Mouse (Mus musculus) heart, embryonic 11.5 days (tissue): ENCODE results near the gene Ugt1a6b. TPM values are rescaled to one million over a fixed set of nuclear protein-coding genes. Genes with fewer than 3 reads are reported as not detected.
"Not testable (repeated sequence)": the region's sequence is repeated elsewhere in the genome, so short reads cannot be mapped to it uniquely, and the experiment has no call there.

Experiments used
- ATAC-seq: fragments of 200-750 bp; cut with Nextera tagmentation; replicated peaks from 2 replicates; pipeline ENCODE4 v1.8.0; 2017; ENCODE audit warnings: moderate library complexity; ENCODE audit not compliant: insufficient number of reproducible peaks, low FRiP score, low TSS enrichment
- H3K27ac ChIP-seq: fragments of 300-500 bp; sonication (generic); 2 replicates; pipeline ENCODE4 v1.5.1; 2014; ENCODE audit warnings: mild to moderate bottlenecking, low read depth, low read length
- H3K27me3 ChIP-seq: fragments of 300-500 bp; sonication (generic); 2 replicates; pipeline ENCODE4 v1.6.1; 2014; ENCODE audit warnings: mild to moderate bottlenecking, low read length, mixed read lengths; ENCODE audit not compliant: control insufficient read depth, insufficient read depth
- H3K36me3 ChIP-seq: fragments of 300-500 bp; sonication (generic); 2 replicates; pipeline ENCODE4 v1.6.1; 2014; ENCODE audit warnings: mild to moderate bottlenecking, low read length, moderate library complexity, mixed read lengths; ENCODE audit not compliant: control insufficient read depth, insufficient read depth
- H3K4me1 ChIP-seq: fragments of 300-500 bp; sonication (generic); 2 replicates; pipeline ENCODE4 v1.6.1; 2014; ENCODE audit warnings: low read length; ENCODE audit not compliant: control insufficient read depth, insufficient read depth
- H3K4me2 ChIP-seq: fragments of 300-500 bp; sonication (generic); 2 replicates; pipeline ENCODE4 v1.6.1; 2014; ENCODE audit warnings: mild to moderate bottlenecking, moderate library complexity
- H3K4me3 ChIP-seq: fragments of 300-500 bp; sonication (generic); 2 replicates; pipeline ENCODE4 v1.5.1; 2014; ENCODE audit warnings: low read depth, low read length
- H3K9ac ChIP-seq: fragments of 300-500 bp; sonication (generic); 2 replicates; pipeline ENCODE4 v1.6.1; 2014; ENCODE audit warnings: mild to moderate bottlenecking, low read depth, low read length, moderate library complexity
- H3K9me3 ChIP-seq: fragments of 300-500 bp; sonication (generic); replicated peaks from 2 replicates; pipeline ENCODE4 v1.6.1; 2016; ENCODE audit warnings: low read length; ENCODE audit not compliant: control insufficient read depth
- WGBS: fragments of 180-500 bp; shearing (Covaris S2); extraction: QIAGEN DNeasy Blood & Tissue Kit; methylation state at CpG from one replicate; pipeline ENCODE4 v1.1.7; 2014; ENCODE audit not compliant: insufficient replicate concordance; 5-methylcytosine and 5-hydroxymethylcytosine counted together
- polyA plus RNA-seq: library from polyadenylated mRNA; unstranded; fragments of >200 nt; fragmentation: Nextera tagmentation; extraction: Ambion mirVana; gene quantifications from 2 replicates; pipeline ENCODE4 v1.2.1, GENCODE M21; 2014

The Ugt1a6b gene
- polyA plus RNA-seq, 1 experiment from 2014 or later, result not detected

- Histone ChIP-seq H3K9ac (no peak overlapping the region), H3K27me3 (no peaks in the 10 kb centered on the region), H3K27ac (no peak overlapping the region), H3K4me2 (no peak overlapping the region), H3K9me3 (no peaks in the 10 kb centered on the region), H3K4me1 (no peaks in the 10 kb centered on the region), H3K36me3 (no peaks in the 10 kb centered on the region), H3K4me3 (no peak overlapping the region)
- ATAC-seq, result no peak
- 64% methylated on average over 3 of the region's 3 CpGs for whole genome bisulfite sequencing
Observed at GRCm38 (mm10) chr1:88133908-88134456, 30.9 kb downstream of the Ugt1a6b start.

- not testable (repeated sequence) for ATAC-seq, H3K4me1 ChIP-seq, H3K36me3 ChIP-seq, H3K4me3 ChIP-seq, H3K9me3 ChIP-seq, H3K9ac ChIP-seq, H3K27me3 ChIP-seq, H3K27ac ChIP-seq, H3K4me2 ChIP-seq
- WGBS, result 50% methylated on average over 4 of the region's 5 CpGs
Observed at GRCm38 (mm10) chr1:88134457-88135011, 31.5 kb downstream of the Ugt1a6b start, which contains the start of gene Ugt1a6a. Ugt1a6a (plus strand) TSS chr1:88134809.

DNA sequence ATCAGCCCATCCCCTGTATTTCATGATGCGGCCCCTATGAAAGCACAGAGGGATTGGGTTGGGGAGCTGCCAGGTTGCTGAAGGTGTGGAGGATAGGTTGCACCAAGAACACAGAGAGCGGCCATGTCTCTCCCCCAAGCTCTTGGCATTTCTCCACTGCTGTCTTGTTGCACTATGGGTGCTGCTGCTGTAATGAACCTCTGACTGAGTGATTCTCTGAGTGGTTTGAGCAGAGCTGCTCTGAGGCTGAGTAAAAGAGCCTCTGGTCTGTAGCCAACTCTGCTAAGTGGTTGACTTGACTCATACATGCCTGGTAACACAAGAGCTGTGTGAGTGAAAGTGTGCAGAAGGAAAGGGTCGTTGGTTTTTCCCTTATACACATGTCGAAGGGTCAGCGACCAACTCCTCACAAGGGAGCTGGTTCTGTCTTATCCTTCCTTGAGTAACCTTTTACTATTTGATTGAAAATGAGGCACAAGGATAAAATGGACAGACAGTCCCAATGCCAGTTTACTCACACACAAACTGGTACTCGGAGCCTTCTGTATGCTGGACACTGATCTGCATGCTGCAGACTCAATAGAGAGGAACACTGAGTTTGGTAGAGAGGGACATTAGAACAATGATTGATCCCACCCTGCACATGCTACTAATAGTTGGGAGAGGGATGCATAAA, 32.3 kb downstream of the Ugt1a6b start:
- not testable (repeated sequence) for ATAC-seq, H3K27ac ChIP-seq, H3K9me3 ChIP-seq, H3K36me3 ChIP-seq, H3K9ac ChIP-seq, H3K27me3 ChIP-seq, H3K4me1 ChIP-seq, H3K4me3 ChIP-seq, H3K4me2 ChIP-seq
- WGBS, result 91% methylated on average over 5 of the region's 6 CpGs

GRCm38 (mm10) chr1:88136646-88137045, 33.6 kb downstream of the Ugt1a6b start:
- 71% methylated on average over 2 of the region's 2 CpGs for WGBS

GRCm38 (mm10) chr1:88137264-88137663, 34.2 kb downstream of the Ugt1a6b start:
- Histone ChIP-seq H3K36me3 (no peaks in the 10 kb centered on the region), H3K27ac (no peak overlapping the region), H3K4me2 (no peak overlapping the region), H3K4me1 (no peaks in the 10 kb centered on the region), H3K9ac (no peak overlapping the region), H3K4me3 (no peak overlapping the region), H3K9me3 (no peaks in the 10 kb centered on the region), H3K27me3 (no peaks in the 10 kb centered on the region)
- 75% methylated on average over 3 of the region's 3 CpGs for WGBS
- ATAC-seq, result no peak

More at GRCm38 (mm10) chr1:88136646-88137045, 33.6 kb downstream of the Ugt1a6b start:
- Histone ChIP-seq H3K4me1 (no peaks in the 10 kb centered on the region), H3K27ac (no peak overlapping the region), H3K4me3 (no peak overlapping the region), H3K27me3 (no peaks in the 10 kb centered on the region), H3K4me2 (no peak overlapping the region), H3K9me3 (no peaks in the 10 kb centered on the region), H3K9ac (no peak overlapping the region), H3K36me3 (no peaks in the 10 kb centered on the region)
- no peak for ATAC-seq

GRCm38 (mm10) chr1:88138145-88138544, 35.1 kb downstream of the Ugt1a6b start:
- no peak overlapping the region for H3K9ac ChIP-seq
- no peaks in the 10 kb centered on the region for H3K9me3 ChIP-seq
- no peak overlapping the region for H3K4me3 ChIP-seq
- H3K27me3 ChIP-seq, result no peaks in the 10 kb centered on the region
- H3K4me1 ChIP-seq, result no peaks in the 10 kb centered on the region
- H3K36me3 ChIP-seq, result no peaks in the 10 kb centered on the region
- 97% methylated on average over 1 of the region's 1 CpGs for WGBS
- H3K27ac ChIP-seq, result no peak overlapping the region
- no peak for ATAC-seq
- no peak overlapping the region for H3K4me2 ChIP-seq

GRCm38 (mm10) chr1:88140492-88140891, 37.4 kb downstream of the Ugt1a6b start:
- WGBS, result 56% methylated on average over 1 of the region's 1 CpGs

GRCm38 (mm10) chr1:88143966-88144675, 41.1 kb downstream of the Ugt1a6b start:
- not testable (repeated sequence) for H3K9ac ChIP-seq, H3K4me2 ChIP-seq, H3K27me3 ChIP-seq, H3K9me3 ChIP-seq, H3K36me3 ChIP-seq, ATAC-seq, H3K4me1 ChIP-seq, H3K27ac ChIP-seq, H3K4me3 ChIP-seq
- 4% methylated on average over 4 of the region's 5 CpGs for WGBS

More at GRCm38 (mm10) chr1:88140492-88140891, 37.4 kb downstream of the Ugt1a6b start:
- H3K27me3 ChIP-seq, H3K4me2 ChIP-seq, H3K9me3 ChIP-seq, H3K9ac ChIP-seq, H3K4me1 ChIP-seq, H3K4me3 ChIP-seq, H3K27ac ChIP-seq, H3K36me3 ChIP-seq: not testable (repeated sequence)
- peak; percentile 77 for ATAC-seq
